Mouse (Mus musculus) heart, adult 18-20 months (tissue): ENCODE results near the gene Slc6a12. TPM values are rescaled to one million over a fixed set of nuclear protein-coding genes. Genes with fewer than 3 reads are reported as not detected.
A peak's percentile ranks its signal among the peaks of the same experiment; 100 is the strongest.

Source experiments
- DNase-seq, 2 experiments: peaks; one replicate each; pipeline ENCODE4 v3.0.0; 2021 to 2022; ENCODE audit warnings: mixed read lengths in 1 of 2
- long read RNA-seq, 2 experiments: library from polyadenylated mRNA; stranded (forward); transcript quantifications; one replicate each; pipeline ENCODE4 v2.0.0; 2021
- total RNA-seq, 2 experiments: library from RNA; stranded (reverse); gene quantifications; 2 replicates each; pipeline ENCODE4 v1.2.3; 2021

Gene Slc6a12
- total RNA-seq: not detected
- long read RNA-seq, experiment 1: 0 reads
- long read RNA-seq, experiment 2: 0 reads

- no peak for DNase-seq
These were observed at the start of gene Slc6a12 for GRCm38 (mm10) chr6:121343026-121343770. Gene Slc6a12 (plus strand): TSS chr6:121343076.

DNA sequence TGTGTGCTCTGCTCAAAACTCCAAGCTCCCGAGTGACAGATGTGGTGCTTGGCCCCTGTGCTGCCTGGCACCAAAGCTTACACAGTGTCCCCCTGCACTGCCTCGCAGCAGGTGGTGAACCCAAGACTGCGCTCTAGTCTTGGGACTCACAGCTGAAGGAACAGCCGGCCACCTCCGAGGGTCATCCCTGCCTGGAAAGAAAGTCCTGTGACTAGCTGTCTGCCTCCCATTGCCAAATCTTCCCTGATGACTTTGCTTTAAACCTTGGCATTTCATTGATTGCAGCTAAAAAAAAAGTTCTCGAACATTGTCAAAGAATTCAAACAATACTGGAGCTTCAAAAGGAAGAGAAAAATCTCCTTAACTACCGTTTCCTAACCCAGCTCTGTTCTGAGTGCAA, 43.6 kb upstream of the Slc6a12 start:
- no peak for DNase-seq

DNA sequence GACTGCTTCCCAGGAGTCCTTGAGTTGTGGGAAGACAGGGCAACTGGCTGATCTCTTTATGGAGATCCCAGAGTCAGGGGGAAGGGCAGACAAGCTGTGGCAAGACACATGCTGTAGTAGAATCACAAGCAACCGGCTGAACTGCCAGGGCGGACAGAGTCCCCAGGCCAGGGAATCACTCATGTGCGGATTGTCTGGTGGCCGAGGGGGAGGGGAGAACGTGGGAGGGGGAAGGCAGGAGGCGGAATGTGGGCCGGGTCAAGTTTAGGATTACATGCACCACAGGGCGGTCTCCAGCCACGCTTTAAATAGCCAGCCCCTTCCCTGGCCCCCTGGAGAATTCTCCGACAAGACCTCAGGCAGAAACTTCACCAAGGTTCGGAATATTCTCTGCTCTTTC, 42.9 kb upstream of the Slc6a12 start, which contains the start of gene Slc6a13:
Gene Slc6a13 (plus strand): TSS at position 274 of the 400 bp plus-strand sequence.
- peak in 1 of 2 experiments; percentile 7 for DNase-seq

- no peak for DNase-seq
These were observed 42.4 kb upstream of the Slc6a12 start for GRCm38 (mm10) chr6:121300504-121300903.

GRCm38 (mm10) chr6:121303466-121304220, 39.2 kb upstream of the Slc6a12 start:
- no peak for DNase-seq

GRCm38 (mm10) chr6:121304630-121305029, 38.2 kb upstream of the Slc6a12 start:
- DNase-seq: no peak

DNA sequence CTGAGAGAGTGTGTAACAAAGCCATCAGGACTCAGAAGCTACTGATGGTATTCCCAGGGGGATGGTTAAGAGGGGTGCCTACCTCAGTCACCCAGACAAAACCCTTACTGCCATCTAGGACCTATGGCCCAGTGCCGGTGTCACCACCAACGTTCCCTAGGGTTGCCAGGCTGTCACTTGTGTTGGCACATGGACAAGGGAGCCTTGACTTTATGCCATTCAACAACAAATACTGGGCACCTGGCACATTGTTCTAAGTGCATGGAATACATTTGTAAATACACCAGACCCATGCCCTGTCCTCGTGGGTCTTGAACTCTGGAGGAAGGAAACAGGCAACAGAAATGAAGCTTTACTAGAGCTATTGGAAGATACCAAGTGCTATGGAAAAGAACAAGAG, 37.3 kb upstream of the Slc6a12 start:
- no peak for DNase-seq

DNA sequence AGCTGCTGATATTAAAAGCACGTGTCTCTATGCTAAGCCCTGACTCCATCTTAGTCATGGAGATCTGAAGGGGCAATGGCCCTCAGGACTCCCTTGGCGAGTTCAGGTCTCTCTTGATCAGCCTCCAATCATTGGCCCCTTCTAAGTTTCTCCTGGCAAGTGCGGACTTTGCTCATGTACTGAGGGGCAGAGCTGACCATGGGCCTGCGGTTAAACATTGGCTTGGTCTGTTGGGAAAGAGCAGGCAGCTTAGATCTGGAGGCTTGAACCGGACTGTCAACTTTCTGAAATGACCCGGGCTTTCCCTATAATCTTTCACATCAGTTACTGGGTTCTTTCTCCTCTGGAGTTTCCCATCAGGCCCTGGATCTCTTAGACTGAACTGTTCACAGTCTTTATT, 31.9 kb upstream of the Slc6a12 start:
- no peak for DNase-seq

GRCm38 (mm10) chr6:121319099-121319498, 23.8 kb upstream of the Slc6a12 start:
- DNase-seq: no peak

- DNase-seq: no peak
These were observed 20.3 kb upstream of the Slc6a12 start for GRCm38 (mm10) chr6:121322381-121323110.

- DNase-seq: no peak
These were observed 17.6 kb upstream of the Slc6a12 start for GRCm38 (mm10) chr6:121325298-121325697.

- peak in 1 of 2 experiments; percentile 31 for DNase-seq
These were observed 17.1 kb upstream of the Slc6a12 start for GRCm38 (mm10) chr6:121325740-121326139.

GRCm38 (mm10) chr6:121326486-121327069, 16.3 kb upstream of the Slc6a12 start:
- peak; percentile 59 to 60 for DNase-seq

DNA sequence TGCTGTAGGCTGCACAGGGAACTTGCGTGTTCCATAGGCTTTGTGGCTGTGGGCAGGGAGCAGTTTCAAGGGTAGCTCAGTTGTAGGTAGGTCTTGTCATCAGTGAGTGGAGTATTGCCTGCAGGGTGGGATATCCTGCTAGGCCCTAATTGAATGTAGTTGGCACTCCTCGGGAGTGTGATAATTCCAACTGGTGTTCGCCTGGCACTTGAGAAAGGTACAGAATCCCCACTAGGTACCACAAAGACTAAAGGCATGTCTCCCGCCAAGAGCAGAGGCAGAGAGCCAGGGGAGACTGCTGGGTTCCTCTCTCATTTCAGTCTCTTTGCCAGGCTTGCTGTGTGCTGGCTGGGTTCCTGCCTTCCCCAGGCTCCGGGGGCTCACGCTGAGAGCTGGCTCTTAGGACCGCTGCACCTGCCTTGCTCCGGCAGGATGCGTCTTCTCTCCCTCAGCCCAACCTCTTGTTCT, 14.4 kb upstream of the Slc6a12 start:
- peak in 1 of 2 experiments; percentile 35 for DNase-seq

GRCm38 (mm10) chr6:121329848-121330508, 12.9 kb upstream of the Slc6a12 start:
- no peak for DNase-seq

DNA sequence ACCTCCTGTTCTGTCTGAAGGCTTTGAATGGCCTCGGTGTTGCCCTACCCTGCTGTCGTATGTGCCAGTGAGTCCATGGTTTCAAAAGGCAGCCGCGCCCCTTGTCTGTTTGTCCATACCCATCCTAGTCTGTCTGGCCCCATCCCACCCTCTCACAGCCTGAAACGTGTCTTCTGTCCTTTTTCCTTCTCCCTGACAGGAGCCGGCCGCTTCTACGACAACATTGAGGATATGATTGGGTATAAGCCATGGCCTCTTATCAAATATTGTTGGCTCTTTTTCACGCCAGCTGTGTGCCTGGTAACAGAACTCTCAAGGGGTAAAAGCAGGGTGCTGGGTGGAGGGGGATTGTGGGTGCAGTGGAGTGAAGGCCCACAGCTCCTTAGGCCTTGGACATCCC, 7.0 kb upstream of the Slc6a12 start:
- no peak for DNase-seq

- no peak for DNase-seq
These were observed 6.3 kb upstream of the Slc6a12 start for GRCm38 (mm10) chr6:121336558-121336957.

DNA sequence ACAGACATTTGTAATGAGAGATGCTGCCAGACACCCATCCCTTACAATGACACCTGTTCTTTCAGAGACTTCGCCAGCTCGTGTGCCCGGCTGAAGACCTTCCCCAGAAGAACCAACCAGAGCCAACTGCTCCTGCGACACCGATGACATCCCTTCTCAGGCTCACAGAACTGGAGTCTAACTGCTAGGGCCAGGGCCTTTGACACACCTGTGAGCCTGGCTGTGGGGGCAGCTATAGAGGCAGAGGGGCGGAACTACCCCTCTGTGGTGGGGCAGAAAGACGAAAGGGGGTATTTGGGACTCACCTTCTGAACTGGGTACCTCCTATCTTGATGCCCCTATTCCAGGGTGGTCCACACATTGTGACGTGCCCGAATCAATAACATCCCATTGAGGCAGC, 5.6 kb upstream of the Slc6a12 start:
- no peak for DNase-seq

DNA sequence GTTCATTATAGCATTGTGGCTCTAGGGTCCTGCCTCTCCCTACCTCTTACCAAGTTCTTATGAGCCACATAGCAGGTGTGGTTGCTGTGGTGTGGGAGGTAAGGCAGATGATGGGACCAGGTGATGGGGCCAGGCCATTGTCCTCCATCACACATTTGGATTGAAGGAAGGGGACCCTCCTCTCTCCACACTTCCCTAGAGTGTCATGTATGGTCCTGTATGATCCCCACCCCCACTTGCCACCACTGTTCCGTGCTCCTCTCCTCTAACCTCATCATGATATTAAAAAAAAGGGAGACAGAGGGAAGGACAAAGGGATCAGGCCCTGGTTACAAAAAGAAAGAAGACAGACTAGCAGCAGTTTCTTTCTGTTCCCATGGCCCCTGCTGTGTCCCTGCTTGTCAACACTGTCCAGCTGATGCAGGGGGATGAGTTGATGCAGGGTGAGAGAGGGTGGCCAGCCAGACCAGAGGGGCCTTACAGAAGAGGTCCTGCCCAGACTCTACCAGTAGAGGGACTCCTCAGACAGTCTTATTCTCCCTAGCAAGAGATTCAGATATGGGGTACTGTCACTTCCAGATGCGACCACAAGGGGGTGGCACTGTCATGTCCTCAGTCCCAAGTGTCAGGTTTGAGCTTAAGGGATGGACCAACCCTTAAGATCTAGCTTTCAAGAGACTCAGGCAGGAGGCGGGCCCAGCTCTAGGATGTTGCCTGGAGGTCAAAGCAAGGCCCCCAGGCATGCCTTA, 4.9 kb upstream of the Slc6a12 start:
- DNase-seq: peak; percentile 79 to 82

DNA sequence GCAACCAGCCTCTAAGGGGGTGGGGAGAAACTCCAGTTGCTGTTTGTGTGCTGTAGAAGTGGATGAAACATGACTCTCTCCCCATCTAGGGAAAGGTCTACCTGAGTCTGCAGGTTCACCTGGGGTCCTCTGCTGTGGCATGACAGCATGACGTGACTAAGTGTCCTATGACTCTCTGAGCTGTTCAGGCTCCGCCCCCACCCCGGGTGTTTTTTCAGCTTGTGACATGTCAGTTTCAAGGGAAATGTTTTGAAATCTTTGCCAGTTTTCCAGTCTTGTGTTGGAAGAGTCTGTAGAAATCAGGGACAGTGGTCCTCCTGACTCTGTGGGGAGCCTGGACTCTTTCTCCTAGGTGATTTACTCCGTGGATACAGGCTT, 4.4 kb upstream of the Slc6a12 start:
- DNase-seq: no peak

- no peak for DNase-seq
These were observed 1.2 kb upstream of the Slc6a12 start for GRCm38 (mm10) chr6:121341650-121342049.
